ENCODE assay signal across 14 mouse cellular contexts in the genomic region with DNA sequence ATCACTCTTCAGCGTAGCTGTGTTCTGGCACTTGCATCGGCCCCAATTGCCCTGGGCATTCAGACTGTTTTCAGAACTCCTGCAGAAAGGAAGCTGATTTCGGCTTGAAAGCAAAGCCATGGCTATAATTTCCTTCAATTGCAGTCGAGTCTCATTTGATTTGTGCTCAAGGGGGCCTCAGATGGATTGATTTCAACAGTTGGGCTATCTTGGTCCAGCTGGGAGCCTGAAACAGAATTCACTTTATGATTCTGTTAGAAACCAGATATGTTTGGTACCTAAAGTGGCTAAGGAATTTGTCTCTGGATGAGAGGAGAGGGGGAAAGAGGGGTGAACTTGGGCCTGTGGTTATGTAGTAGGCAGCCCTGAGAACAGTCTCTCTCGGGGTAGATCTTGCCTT.
"Had no signal": no experiment of that assay in that cellular context is flagged by ENCODE, and none has a peak within 500 bp of the region (broad histone marks: within the 10 kb centered on the region; RNA-seq: fewer than 3 reads in every experiment).

No protein-coding gene starts in this region.

- H3K27me3 ChIP-seq: liver, embryonic 15.5 days; midbrain, embryonic 12.5 days; neural tube, embryonic 12.5 days; stomach, embryonic 15.5 days had no signal

- H3K4me1 ChIP-seq: liver, embryonic 15.5 days; midbrain, embryonic 12.5 days; stomach, embryonic 15.5 days had no signal

- DNase-seq: kidney, adult 18-20 months; kidney, postnatal 10 days; lung, embryonic 14.5 days; lung, postnatal 10 days; right cerebral cortex, postnatal 14 days; thymus, adult 2 months had no signal

- H3K4me2 ChIP-seq: liver, embryonic 11.5 days; liver, embryonic 15.5 days; lung, embryonic 14.5 days; midbrain, embryonic 12.5 days; neural tube, embryonic 12.5 days; stomach, embryonic 15.5 days had no signal

- H3K9ac ChIP-seq: liver, embryonic 15.5 days; lung, embryonic 14.5 days; midbrain, embryonic 12.5 days; neural tube, embryonic 12.5 days; stomach, embryonic 15.5 days had no signal

- H3K27ac ChIP-seq: liver, embryonic 15.5 days; macrophage; midbrain, embryonic 12.5 days; neural tube, embryonic 12.5 days; stomach, embryonic 15.5 days had no signal

- H3K9me3 ChIP-seq: liver, embryonic 15.5 days; midbrain, embryonic 12.5 days; neural tube, embryonic 12.5 days; stomach, embryonic 15.5 days had no signal

- H3K36me3 ChIP-seq: liver, embryonic 15.5 days; midbrain, embryonic 12.5 days; neural tube, embryonic 12.5 days; stomach, embryonic 15.5 days had no signal

- H3K4me3 ChIP-seq: liver, embryonic 15.5 days; megakaryocyte, embryonic 14.5 days; midbrain, embryonic 12.5 days; myocyte; neural tube, embryonic 12.5 days; stomach, embryonic 15.5 days had no signal
